Mouse (Mus musculus) small intestine, adult 2 months (tissue): ENCODE measurements around the gene Padi3. TPM values are rescaled to one million over a fixed set of nuclear protein-coding genes. Genes with fewer than 3 reads are reported as not detected.

Source experiments
- H3K27ac ChIP-seq: fragments of 200-500 bp; 2 replicates; pipeline ENCODE4 v1.5.1; 2012; ENCODE audit warnings: low read depth, low read length, control low read depth, inconsistent platforms; ENCODE audit not compliant: insufficient read depth
- H3K27me3 ChIP-seq: fragments of 200-500 bp; 2 replicates; pipeline ENCODE4 v1.6.1; 2012; ENCODE audit warnings: mild to moderate bottlenecking, moderate library complexity, low read length, inconsistent platforms; ENCODE audit not compliant: control insufficient read depth, insufficient read depth
- H3K36me3 ChIP-seq: fragments of 200-500 bp; 2 replicates; pipeline ENCODE4 v1.6.1; 2012; ENCODE audit warnings: mild to moderate bottlenecking, low read length, control low read depth, inconsistent platforms; ENCODE audit not compliant: control insufficient read depth, insufficient read depth
- H3K4me1 ChIP-seq: fragments of 200-500 bp; 2 replicates; pipeline ENCODE4 v1.6.1; 2012; ENCODE audit warnings: low read length, inconsistent platforms, mixed read lengths; ENCODE audit not compliant: control insufficient read depth, insufficient read depth, insufficient read length
- H3K4me3 ChIP-seq: fragments of 200-500 bp; 2 replicates; pipeline ENCODE4 v1.5.1; 2012; ENCODE audit warnings: low read depth, mild to moderate bottlenecking, control low read depth, inconsistent platforms, low read length, moderate library complexity
- CTCF ChIP-seq: fragments of 200-500 bp; IDR thresholded peaks from 2 replicates; pipeline ENCODE4 v1.5.1; 2012; ENCODE audit warnings: low read depth, mild to moderate bottlenecking, control low read depth, inconsistent platforms, low read length, moderate library complexity, mixed read lengths; ENCODE audit not compliant: insufficient replicate concordance, insufficient read length; ENCODE audit errors: extremely low read depth
- POLR2A ChIP-seq: fragments of 200-500 bp; IDR thresholded peaks from 2 replicates; pipeline ENCODE4 v1.6.1; 2012; ENCODE audit warnings: low read depth, mild to moderate bottlenecking, control low read depth, inconsistent platforms, low read length, moderate library complexity
- WGBS: fragments of 180-500 bp; shearing (Covaris S2); methylation state at CpG from one replicate; pipeline ENCODE4 v1.1.7; 2018; 5-methylcytosine and 5-hydroxymethylcytosine counted together
- polyA plus RNA-seq: library from polyadenylated mRNA; depleted of rRNA; stranded (reverse); fragments of >200 nt; gene quantifications from 2 replicates; pipeline ENCODE4 v1.2.3, GENCODE M21; 2012

Gene Padi3
- polyA plus RNA-seq, 1 experiment = not detected

DNA sequence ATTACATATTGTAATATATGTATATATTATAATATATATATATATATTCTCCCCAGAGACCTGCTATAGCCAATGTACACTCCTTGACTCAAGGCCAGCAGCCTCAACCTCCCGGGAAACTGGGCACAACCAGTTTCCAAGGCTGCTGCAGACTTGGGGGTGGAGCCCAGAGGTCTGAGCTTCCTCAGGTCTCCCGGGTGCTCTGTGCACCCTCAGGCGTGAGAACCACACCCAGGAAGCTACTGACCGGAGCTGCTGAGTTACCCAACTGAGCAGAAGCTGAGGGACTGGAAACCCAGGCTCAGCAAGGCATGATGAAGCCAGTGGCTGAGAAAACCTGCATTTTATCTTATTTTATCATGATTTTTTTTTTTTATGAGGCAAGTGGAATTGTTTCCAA lies 39.4 kb downstream of the Padi3 start:
- Histone ChIP-seq H3K36me3 (no peaks in the 10 kb centered on the region), H3K27ac (no peak overlapping the region), H3K4me3 (no peak overlapping the region), H3K27me3 (no peaks in the 10 kb centered on the region), H3K4me1 (no peaks in the 10 kb centered on the region)
- TF ChIP-seq POLR2A (no peak), CTCF (no peak)
- 16% methylated on average over 4 of the region's 4 CpGs for WGBS

GRCm38 (mm10) chr4:140770433-140770832 lies 40.0 kb downstream of the Padi3 start:
- 4% methylated on average over 13 of the region's 13 CpGs for WGBS
- no peaks in the 10 kb centered on the region for H3K27me3 ChIP-seq
- no peaks in the 10 kb centered on the region for H3K36me3 ChIP-seq
- peak overlapping the region; percentile 32; the same call in 1 of the 2 replicates for H3K27ac ChIP-seq
- peak overlapping the region; percentile 18 for H3K4me3 ChIP-seq
- TF ChIP-seq CTCF (no peak), POLR2A (peak; percentile 13; the same call in 1 of the 2 replicates)
- H3K4me1 ChIP-seq = no peaks in the 10 kb centered on the region

DNA sequence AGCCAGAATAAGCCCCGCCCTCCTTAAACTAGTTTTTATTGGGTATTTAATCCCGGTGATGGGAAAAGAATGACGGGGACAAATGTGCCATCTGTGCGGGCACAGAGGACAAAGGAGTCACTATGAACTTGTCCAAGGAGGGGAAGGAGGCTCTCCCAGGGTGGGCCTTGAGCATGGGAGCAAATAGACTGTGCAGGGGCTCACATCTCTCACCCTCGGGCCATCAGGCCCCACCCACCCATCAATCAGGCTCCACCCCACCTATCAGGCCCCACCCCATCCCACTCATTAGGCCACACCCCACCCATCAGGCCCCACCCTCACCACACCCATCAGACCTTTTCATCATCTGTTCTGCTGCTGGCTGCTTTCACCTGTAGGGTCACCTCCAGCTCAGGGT lies 41.5 kb downstream of the Padi3 start:
- H3K4me3 ChIP-seq = no peak overlapping the region
- 65% methylated on average over 5 of the region's 5 CpGs for WGBS
- no peaks in the 10 kb centered on the region for H3K36me3 ChIP-seq
- no peaks in the 10 kb centered on the region for H3K4me1 ChIP-seq
- TF ChIP-seq POLR2A (no peak), CTCF (no peak)
- no peak overlapping the region for H3K27ac ChIP-seq
- H3K27me3 ChIP-seq = no peaks in the 10 kb centered on the region

GRCm38 (mm10) chr4:140765936-140766335 lies 44.5 kb downstream of the Padi3 start:
- H3K4me3 ChIP-seq = no peak overlapping the region
- H3K27me3 ChIP-seq = no peaks in the 10 kb centered on the region
- no peaks in the 10 kb centered on the region for H3K4me1 ChIP-seq
- 60% methylated on average over 3 of the region's 3 CpGs for WGBS
- TF ChIP-seq CTCF (no peak), POLR2A (no peak)
- H3K36me3 ChIP-seq = no peaks in the 10 kb centered on the region
- H3K27ac ChIP-seq = no peak overlapping the region

GRCm38 (mm10) chr4:140763158-140763557 lies 47.3 kb downstream of the Padi3 start:
- H3K4me3 ChIP-seq = no peak overlapping the region
- no peak overlapping the region for H3K27ac ChIP-seq
- 17% methylated on average over 9 of the region's 9 CpGs for WGBS
- H3K36me3 ChIP-seq = no peaks in the 10 kb centered on the region
- H3K4me1 ChIP-seq = no peaks in the 10 kb centered on the region
- H3K27me3 ChIP-seq = no peaks in the 10 kb centered on the region
- TF ChIP-seq POLR2A = no peak
- TF ChIP-seq CTCF = peak; percentile 65; the same call in 1 of the 2 replicates

DNA sequence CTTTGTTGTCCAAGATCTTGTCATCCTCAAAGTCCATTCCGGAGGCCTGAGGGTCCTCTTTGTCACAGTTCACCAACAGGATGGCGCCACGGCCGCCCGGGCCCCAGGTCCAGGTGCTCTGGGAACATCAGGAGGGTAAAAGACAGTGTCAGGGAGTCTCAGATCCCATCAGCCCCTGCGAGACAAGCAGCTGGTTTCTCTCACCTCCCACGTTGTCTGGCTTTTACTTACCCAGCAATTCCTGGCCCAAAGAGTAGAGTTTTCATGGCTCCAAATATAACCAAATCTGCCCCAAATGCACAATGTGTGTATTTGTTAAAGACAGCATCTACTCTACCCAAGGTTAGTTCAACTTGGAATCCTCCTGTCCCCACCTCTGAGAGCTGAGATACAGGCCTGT lies 48.8 kb downstream of the Padi3 start:
- H3K27me3 ChIP-seq = no peaks in the 10 kb centered on the region
- H3K4me3 ChIP-seq = no peak overlapping the region
- H3K27ac ChIP-seq = no peak overlapping the region
- H3K4me1 ChIP-seq = no peaks in the 10 kb centered on the region
- WGBS = 83% methylated on average over 7 of the region's 7 CpGs
- TF ChIP-seq CTCF = no peak
- TF ChIP-seq POLR2A = no peak
- H3K36me3 ChIP-seq = no peaks in the 10 kb centered on the region

- 72% methylated on average over 3 of the region's 3 CpGs for WGBS
- TF ChIP-seq CTCF = no peak
- no peak for TF ChIP-seq POLR2A
- Histone ChIP-seq H3K36me3 (no peaks in the 10 kb centered on the region), H3K4me1 (no peaks in the 10 kb centered on the region), H3K27me3 (no peaks in the 10 kb centered on the region), H3K4me3 (no peak overlapping the region), H3K27ac (no peak overlapping the region)
Measured at GRCm38 (mm10) chr4:140755811-140756210, 54.6 kb downstream of the Padi3 start.
